Mouse (Mus musculus) neural tube, embryonic 15.5 days (tissue): ENCODE measurements around the gene Serhl. TPM values are rescaled to one million over a fixed set of nuclear protein-coding genes. Genes with fewer than 3 reads are reported as not detected.

Experiments used
- ATAC-seq: fragments of 200-750 bp; cut with Nextera tagmentation; 2 replicates; pipeline ENCODE4 v1.8.0; 2017; ENCODE audit warnings: mild to moderate bottlenecking, moderate TSS enrichment, moderate library complexity; ENCODE audit not compliant: low FRiP score
- H3K27ac ChIP-seq: fragments of 300-500 bp; sonication (generic); replicated peaks from 2 replicates; pipeline ENCODE4 v1.5.1; 2015; ENCODE audit warnings: mild to moderate bottlenecking, inconsistent platforms
- H3K27me3 ChIP-seq: fragments of 300-500 bp; sonication (generic); replicated peaks from 2 replicates; pipeline ENCODE4 v1.6.1; 2015; ENCODE audit warnings: inconsistent platforms
- H3K36me3 ChIP-seq: fragments of 300-500 bp; sonication (generic); 2 replicates; pipeline ENCODE4 v1.6.1; 2015; ENCODE audit warnings: inconsistent platforms
- H3K4me1 ChIP-seq: fragments of 300-500 bp; sonication (generic); 2 replicates; pipeline ENCODE4 v1.6.1; 2015; ENCODE audit warnings: inconsistent platforms
- H3K4me2 ChIP-seq: fragments of 300-500 bp; sonication (generic); 2 replicates; pipeline ENCODE4 v1.6.1; 2015; ENCODE audit warnings: inconsistent platforms, mild to moderate bottlenecking, moderate library complexity
- H3K4me3 ChIP-seq: fragments of 300-500 bp; sonication (generic); replicated peaks from 2 replicates; pipeline ENCODE4 v1.5.1; 2015; ENCODE audit warnings: mild to moderate bottlenecking, inconsistent platforms
- H3K9ac ChIP-seq: fragments of 300-500 bp; sonication (generic); replicated peaks from 2 replicates; pipeline ENCODE4 v1.6.1; 2015; ENCODE audit warnings: mild to moderate bottlenecking, inconsistent platforms
- H3K9me3 ChIP-seq: fragments of 300-500 bp; sonication (generic); replicated peaks from 2 replicates; pipeline ENCODE4 v1.6.1; 2016; ENCODE audit warnings: inconsistent platforms
- WGBS: fragments of 180-500 bp; shearing (Covaris S2); methylation state at CpG from one replicate; pipeline ENCODE4 v1.1.7; 2015; ENCODE audit warnings: mixed read lengths; 5-methylcytosine and 5-hydroxymethylcytosine counted together
- polyA plus RNA-seq: library from polyadenylated mRNA; unstranded; fragments of >200 nt; fragmentation: Nextera tagmentation; extraction: Ambion mirVana; gene quantifications from 2 replicates; pipeline ENCODE4 v1.2.1, GENCODE M21; 2015

Gene Serhl
- polyA plus RNA-seq, 1 experiment from 2014 or later = 30.9 TPM

DNA sequence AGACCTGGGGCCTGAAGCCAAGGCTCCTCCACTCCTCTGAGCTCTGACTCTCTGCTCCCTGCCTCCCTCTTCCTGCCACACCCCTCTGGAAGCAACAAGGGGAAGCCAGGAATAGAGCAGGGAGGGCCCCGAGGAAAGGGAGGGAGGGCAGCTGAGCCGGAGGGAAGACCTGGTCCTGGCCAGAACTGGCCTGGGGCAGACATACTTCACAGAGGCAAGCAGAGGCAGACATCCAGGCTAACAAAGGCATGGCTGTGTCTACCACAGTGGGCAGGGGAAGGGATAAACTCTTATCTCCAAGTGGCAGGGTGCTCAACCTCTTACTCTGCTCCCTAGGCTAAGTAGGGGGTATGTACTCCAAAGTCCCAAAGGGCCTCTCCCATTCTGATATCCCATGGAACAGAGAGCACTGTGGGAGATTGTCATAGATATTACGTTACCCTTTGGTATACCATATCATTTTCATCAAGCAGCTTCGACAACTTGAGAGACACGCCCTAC, 75.7 kb downstream of the Serhl start:
- no peak for ATAC-seq
- 83% methylated on average over 5 of the region's 5 CpGs for WGBS
- H3K4me3 ChIP-seq = no peak overlapping the region

GRCm38 (mm10) chr15:83165526-83166315, 76.4 kb downstream of the Serhl start:
- no peak overlapping the region for H3K4me2 ChIP-seq
- H3K27me3 ChIP-seq = no peaks in the 10 kb centered on the region
- peaks cover 20% of the 10 kb centered on the region for H3K36me3 ChIP-seq
- no peak for ATAC-seq
- H3K4me3 ChIP-seq = no peak overlapping the region
- H3K9me3 ChIP-seq = no peaks in the 10 kb centered on the region
- no peak overlapping the region for H3K9ac ChIP-seq
- no peak overlapping the region for H3K27ac ChIP-seq
- H3K4me1 ChIP-seq = peaks cover 35% of the 10 kb centered on the region
- WGBS = 96% methylated on average over 13 of the region's 13 CpGs

More for the DNA sequence above, 75.7 kb downstream of the Serhl start:
- H3K4me1 ChIP-seq = peaks cover 28% of the 10 kb centered on the region
- H3K27me3 ChIP-seq = no peaks in the 10 kb centered on the region
- H3K9me3 ChIP-seq = no peaks in the 10 kb centered on the region
- no peak overlapping the region for H3K9ac ChIP-seq
- H3K4me2 ChIP-seq = no peak overlapping the region
- H3K36me3 ChIP-seq = peaks cover 27% of the 10 kb centered on the region
- H3K27ac ChIP-seq = no peak overlapping the region

Other genes starting within 250 kb of the Serhl start
- gene Tcf20, start 101.6 kb upstream of the Serhl start, polyA plus RNA-seq = 11.2 and 11.5 TPM in 2 replicates
- 1.7 and 2.5 TPM in 2 replicates for gene Nfam1, start 56.2 kb upstream of the Serhl start, polyA plus RNA-seq
- gene Rrp7a, start 33.3 kb downstream of the Serhl start, polyA plus RNA-seq = 77.4 and 81.1 TPM in 2 replicates
- gene Poldip3, start 59.9 kb downstream of the Serhl start, polyA plus RNA-seq = 127 and 134 TPM in 2 replicates
- gene Cyb5r3, start 83.1 kb downstream of the Serhl start, polyA plus RNA-seq = 112 and 128 TPM in 2 replicates
- 2.5 and 4.2 TPM in 2 replicates for gene A4galt, start 162.3 kb downstream of the Serhl start, polyA plus RNA-seq